Comparison of ENCODE assay signal across 12 mouse cellular contexts in the genomic region with DNA sequence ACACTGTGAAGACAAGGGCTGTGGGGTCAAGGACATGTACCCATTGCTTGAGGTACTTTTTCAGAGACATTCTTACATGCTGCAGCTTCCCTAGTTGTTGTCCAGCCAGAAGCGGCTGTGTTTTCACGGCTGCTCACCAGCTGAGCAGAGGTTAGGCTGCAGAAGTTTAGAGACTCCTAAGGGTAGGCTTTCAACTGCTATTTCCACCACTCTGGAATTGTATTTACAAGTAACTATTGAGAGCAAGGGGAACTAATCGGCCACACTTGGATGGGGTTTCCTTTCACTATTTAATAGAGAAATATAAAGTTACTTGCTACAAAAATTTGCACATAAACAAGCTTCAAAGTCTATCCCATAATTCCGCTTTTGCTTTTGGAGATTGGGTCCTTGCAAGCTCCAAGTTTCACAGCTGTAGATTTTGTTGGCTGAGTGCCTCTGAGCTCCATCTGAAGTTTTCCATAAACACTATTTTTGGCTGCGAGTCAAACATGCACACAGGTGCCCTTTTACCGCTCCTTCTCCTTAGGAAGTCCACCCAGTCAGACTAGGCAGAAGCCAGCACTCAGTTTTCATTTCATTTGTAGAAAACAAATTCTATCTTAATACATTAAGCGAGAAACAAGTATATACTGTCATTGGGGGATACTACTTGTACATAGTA. TPM values are rescaled to one million over a fixed set of nuclear protein-coding genes. Genes with fewer than 3 reads are reported as not detected.
DNase-seq lines count a peak whose midpoint lies in the region; ATAC-seq and TF ChIP-seq lines count a peak whose summit lies in the region.
"Had no signal": no experiment of that assay in that cellular context is flagged by ENCODE, and none has a peak within 500 bp of the region (broad histone marks: within the 10 kb centered on the region; RNA-seq: fewer than 3 reads in every experiment).

No protein-coding gene starts in this region.

- DNase-seq in embryonic facial prominence, embryonic 10.5 days (ENCODE audit: low spot score): no peak
- peak; percentile 74 for DNase-seq in kidney, adult 2 months
- peak; percentile 25 for DNase-seq in kidney, postnatal 0 days (ENCODE audit: low spot score)
- DNase-seq in lung, postnatal 10 days: peak; percentile 50
- no peak for DNase-seq in urinary bladder, postnatal 36 days (ENCODE audit: low spot score in 2 of 2)
- no peak for DNase-seq in layer of hippocampus, adult 9-10 months (ENCODE audit: low spot score)
- DNase-seq: adrenal gland, postnatal 10 days; left cerebral cortex, postnatal 4 days had no signal

- H3K9me3 ChIP-seq in embryonic facial prominence, embryonic 13.5 days: no peaks in the 10 kb centered on the region
- no peaks in the 10 kb centered on the region for H3K9me3 ChIP-seq in embryonic facial prominence, embryonic 10.5 days
- H3K9me3 ChIP-seq in kidney, embryonic 14.5 days (ENCODE audit: control insufficient read depth, low read length): no peaks in the 10 kb centered on the region
- H3K9me3 ChIP-seq in kidney, postnatal 0 days (replicated peaks; ENCODE audit: low read length): no peaks in the 10 kb centered on the region
- H3K9me3 ChIP-seq: midbrain, embryonic 12.5 days had no signal

- no peak overlapping the region for H3K9ac ChIP-seq in embryonic facial prominence, embryonic 13.5 days
- H3K9ac ChIP-seq in kidney, embryonic 14.5 days (ENCODE audit: low read depth, low read length): no peak overlapping the region
- no peak overlapping the region for H3K9ac ChIP-seq in kidney, postnatal 0 days (ENCODE audit: low read depth, low read length)
- H3K9ac ChIP-seq: midbrain, embryonic 12.5 days had no signal

- WGBS in embryonic facial prominence, embryonic 13.5 days: 71% methylated on average over 7 of the region's 7 CpGs
- 93% methylated on average over 7 of the region's 7 CpGs for WGBS in embryonic facial prominence, embryonic 10.5 days
- WGBS in kidney, adult 2 months: 42% methylated on average over 7 of the region's 7 CpGs
- WGBS in kidney, embryonic 14.5 days: 81% methylated on average over 7 of the region's 7 CpGs
- 68% methylated on average over 7 of the region's 7 CpGs for WGBS in kidney, postnatal 0 days

- H3K4me2 ChIP-seq in embryonic facial prominence, embryonic 13.5 days: no peak overlapping the region
- H3K4me2 ChIP-seq in kidney, embryonic 14.5 days (replicated peaks; ENCODE audit: low read depth, low read length): no peak overlapping the region
- H3K4me2 ChIP-seq in kidney, postnatal 0 days (ENCODE audit: low read length): no peak overlapping the region
- H3K4me2 ChIP-seq: midbrain, embryonic 12.5 days had no signal

- peaks cover 9% of the 10 kb centered on the region for H3K4me1 ChIP-seq in embryonic facial prominence, embryonic 13.5 days
- H3K4me1 ChIP-seq in embryonic facial prominence, embryonic 10.5 days: peaks cover 5% of the 10 kb centered on the region
- peaks cover 3% of the 10 kb centered on the region; the same call in 1 of the 2 replicates for H3K4me1 ChIP-seq in kidney, adult 2 months (ENCODE audit: control insufficient read depth, insufficient read depth, low read length)
- H3K4me1 ChIP-seq in kidney, embryonic 14.5 days (ENCODE audit: control insufficient read depth, insufficient read depth, low read length): no peaks in the 10 kb centered on the region
- no peaks in the 10 kb centered on the region for H3K4me1 ChIP-seq in kidney, postnatal 0 days (replicated peaks; ENCODE audit: insufficient read depth, low read length)

- no peaks in the 10 kb centered on the region for H3K27me3 ChIP-seq in embryonic facial prominence, embryonic 13.5 days
- H3K27me3 ChIP-seq in embryonic facial prominence, embryonic 10.5 days (replicated peaks; ENCODE audit: low read depth, poor library complexity, severe bottlenecking): no peaks in the 10 kb centered on the region
- H3K27me3 ChIP-seq in kidney, adult 2 months (replicated peaks; ENCODE audit: control insufficient read depth, insufficient read depth, low read length): no peaks in the 10 kb centered on the region
- H3K27me3 ChIP-seq in kidney, embryonic 14.5 days (ENCODE audit: control insufficient read depth, insufficient read depth, low read length): no peaks in the 10 kb centered on the region
- no peaks in the 10 kb centered on the region for H3K27me3 ChIP-seq in kidney, postnatal 0 days (ENCODE audit: insufficient read depth, low read length)
- H3K27me3 ChIP-seq: midbrain, embryonic 12.5 days had no signal

- TF ChIP-seq POLR2A in kidney, adult 2 months (IDR thresholded peaks at IDR 0.05; ENCODE audit: low read depth, low read length): no peak

- H3K4me3 ChIP-seq in embryonic facial prominence, embryonic 13.5 days: no peak overlapping the region
- no peak overlapping the region for H3K4me3 ChIP-seq in embryonic facial prominence, embryonic 10.5 days
- H3K4me3 ChIP-seq in kidney, adult 2 months (ENCODE audit: insufficient read depth, low read depth, low read length): no peak overlapping the region
- no peak overlapping the region for H3K4me3 ChIP-seq in kidney, embryonic 14.5 days (ENCODE audit: low read length)
- H3K4me3 ChIP-seq in kidney, postnatal 0 days (replicated peaks; ENCODE audit: low read depth, low read length): no peak overlapping the region
- H3K4me3 ChIP-seq: midbrain, embryonic 12.5 days had no signal

- H3K27ac ChIP-seq in embryonic facial prominence, embryonic 13.5 days: peak overlapping the region; percentile 60; the same call in 1 of the 2 replicates
- no peak overlapping the region for H3K27ac ChIP-seq in embryonic facial prominence, embryonic 10.5 days (replicated peaks)
- H3K27ac ChIP-seq in kidney, adult 2 months (ENCODE audit: insufficient read depth, low read depth, low read length): peak overlapping the region; percentile 88
- no peak overlapping the region for H3K27ac ChIP-seq in kidney, embryonic 14.5 days (ENCODE audit: low read depth, low read length)
- H3K27ac ChIP-seq in kidney, postnatal 0 days: no peak overlapping the region
- H3K27ac ChIP-seq: midbrain, embryonic 12.5 days had no signal

- H3K36me3 ChIP-seq in embryonic facial prominence, embryonic 13.5 days: peaks cover 5% of the 10 kb centered on the region
- H3K36me3 ChIP-seq in embryonic facial prominence, embryonic 10.5 days (replicated peaks): peaks cover 6% of the 10 kb centered on the region
- H3K36me3 ChIP-seq in kidney, adult 2 months (ENCODE audit: control insufficient read depth, insufficient read depth, low read length): no peaks in the 10 kb centered on the region; the same call in 1 of the 2 replicates
- no peaks in the 10 kb centered on the region for H3K36me3 ChIP-seq in kidney, embryonic 14.5 days (ENCODE audit: control insufficient read depth, insufficient read depth, low read length)
- no peaks in the 10 kb centered on the region for H3K36me3 ChIP-seq in kidney, postnatal 0 days (ENCODE audit: insufficient read depth, low read length)

- TF ChIP-seq CTCF in kidney, adult 2 months (conservative IDR thresholded peaks at IDR 0.05; ENCODE audit: insufficient read depth, insufficient read length, low read depth, low read length): no peak
- TF ChIP-seq CTCF in kidney, postnatal 0 days (IDR thresholded peaks at IDR 0.05; ENCODE audit: low read depth): no peak

- no peak for ATAC-seq in embryonic facial prominence, embryonic 13.5 days (ENCODE audit: insufficient number of reproducible peaks, insufficient read depth, low FRiP score, low TSS enrichment, low read depth)
- ATAC-seq in kidney, embryonic 14.5 days (ENCODE audit: low FRiP score, low TSS enrichment): no peak
- ATAC-seq in kidney, postnatal 0 days (replicated peaks; ENCODE audit: low FRiP score, low read depth): no peak
- ATAC-seq: hindbrain, embryonic 16.5 days had no signal

RNA-seq across cellular contexts. Expression of gene Kcnj13, which starts 2.5 kb away (rescaled TPM):
- polyA plus RNA-seq in embryonic facial prominence, embryonic 13.5 days (2015; fragmentation: Nextera tagmentation; extraction: Ambion mirVana): 1.4 and 2.4 TPM in 2 replicates
- polyA plus RNA-seq in embryonic facial prominence, embryonic 10.5 days (2016; fragmentation: Nextera tagmentation; extraction: Ambion mirVana): 1.4 and 1.8 TPM in 2 replicates
- 2.4 and 2.5 TPM in 2 replicates for polyA plus RNA-seq in kidney, adult 2 months (2012; rRNA removed)
- polyA plus RNA-seq in kidney, embryonic 14.5 days (2014; fragmentation: Nextera tagmentation; extraction: Ambion mirVana): 0.30 and 0.60 TPM in 2 replicates
- polyA plus RNA-seq in kidney, postnatal 0 days (2015; fragmentation: Nextera tagmentation; extraction: Ambion mirVana): 1.6 and 2.2 TPM in 2 replicates

Comparison
In these comparisons a context has a peak if more than half of its experiments do, and no peak if none do; other contexts are left out.
1. H3K27ac ChIP-seq: peak in embryonic facial prominence, embryonic 13.5 days (single experiment) and kidney, adult 2 months (single experiment); none in embryonic facial prominence, embryonic 10.5 days (single experiment), kidney, embryonic 14.5 days (single experiment) and kidney, postnatal 0 days (single experiment).
2. DNase-seq: peak in kidney, adult 2 months (single experiment), kidney, postnatal 0 days (single experiment) and lung, postnatal 10 days (single experiment); none in embryonic facial prominence, embryonic 10.5 days (single experiment), urinary bladder, postnatal 36 days (0 of 2) and layer of hippocampus, adult 9-10 months (single experiment).